Mouse (Mus musculus) kidney, adult 9 months (tissue): ENCODE data around the gene Fry.
A peak's percentile ranks its signal among the peaks of the same experiment; 100 is the strongest.

Experiments
- DNase-seq: peaks from one replicate; pipeline ENCODE4 v3.0.0; 2022

Fry gene

DNA sequence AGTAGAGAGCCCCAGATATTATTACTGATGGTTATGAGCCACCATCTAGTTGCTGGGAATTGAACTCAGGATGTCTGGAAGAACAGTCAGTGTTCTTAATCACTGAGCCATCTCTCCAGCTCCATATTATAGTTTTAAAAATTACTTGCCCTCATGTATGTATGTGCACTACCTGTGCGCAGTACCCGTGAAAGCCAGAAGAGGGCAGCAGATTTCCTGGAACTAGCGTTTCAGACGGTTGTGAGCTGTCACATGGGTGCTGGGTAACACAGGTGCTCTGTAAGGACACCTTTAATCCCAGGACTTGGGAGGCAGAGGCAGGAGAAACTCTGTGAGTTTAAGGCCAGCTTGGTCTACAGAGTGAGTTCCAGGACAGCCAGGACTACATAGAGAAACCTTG is 111.3 kb downstream of the Fry start:
- DNase-seq = no peak

DNA sequence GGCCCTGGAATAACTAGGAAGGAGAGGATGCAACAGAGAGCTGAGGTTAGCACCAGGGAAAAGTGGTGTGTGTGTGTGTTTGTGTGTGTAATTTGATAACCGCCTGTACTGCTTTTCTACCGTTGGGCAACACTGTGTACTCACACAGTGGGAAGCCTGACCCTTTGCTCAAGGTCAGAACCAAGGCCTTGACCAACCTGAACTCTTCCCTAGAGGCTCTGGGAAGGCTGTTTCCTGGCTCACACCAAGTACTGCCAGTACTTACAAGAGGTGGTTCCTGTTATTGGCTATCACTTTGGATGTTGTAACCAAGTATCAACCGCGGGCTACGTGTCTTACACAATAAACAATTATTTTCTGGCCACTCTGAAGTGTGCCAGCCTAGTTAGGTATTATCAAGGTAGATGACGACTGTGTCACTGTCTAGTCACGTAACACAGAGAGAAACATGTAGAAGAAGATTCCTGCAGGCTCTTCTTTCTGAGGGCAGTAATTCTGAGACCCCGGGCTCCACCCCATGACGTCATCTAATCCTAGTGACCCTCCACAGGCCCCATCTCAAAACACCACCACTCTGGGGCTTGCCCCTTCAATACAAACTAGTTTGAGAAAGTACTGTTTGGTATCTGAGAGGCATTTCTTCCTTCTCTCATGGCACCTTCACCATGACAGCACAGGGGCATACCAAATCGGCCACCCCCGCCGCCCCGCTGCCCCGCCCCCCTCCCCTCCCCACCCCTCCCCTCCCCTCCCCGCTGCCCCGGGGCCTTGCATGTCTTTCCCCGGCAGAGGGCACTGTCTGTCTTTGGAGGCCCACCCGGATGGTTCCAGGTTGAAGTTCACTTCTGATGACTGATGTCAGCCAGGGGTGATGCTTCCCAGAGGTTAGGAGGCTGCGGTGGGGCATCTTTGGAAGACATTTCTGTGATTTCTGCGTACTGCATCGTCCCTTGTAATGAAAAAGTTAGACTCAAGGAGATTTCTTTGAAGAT is 114.0 kb downstream of the Fry start:
- DNase-seq = peak; percentile 6

DNA sequence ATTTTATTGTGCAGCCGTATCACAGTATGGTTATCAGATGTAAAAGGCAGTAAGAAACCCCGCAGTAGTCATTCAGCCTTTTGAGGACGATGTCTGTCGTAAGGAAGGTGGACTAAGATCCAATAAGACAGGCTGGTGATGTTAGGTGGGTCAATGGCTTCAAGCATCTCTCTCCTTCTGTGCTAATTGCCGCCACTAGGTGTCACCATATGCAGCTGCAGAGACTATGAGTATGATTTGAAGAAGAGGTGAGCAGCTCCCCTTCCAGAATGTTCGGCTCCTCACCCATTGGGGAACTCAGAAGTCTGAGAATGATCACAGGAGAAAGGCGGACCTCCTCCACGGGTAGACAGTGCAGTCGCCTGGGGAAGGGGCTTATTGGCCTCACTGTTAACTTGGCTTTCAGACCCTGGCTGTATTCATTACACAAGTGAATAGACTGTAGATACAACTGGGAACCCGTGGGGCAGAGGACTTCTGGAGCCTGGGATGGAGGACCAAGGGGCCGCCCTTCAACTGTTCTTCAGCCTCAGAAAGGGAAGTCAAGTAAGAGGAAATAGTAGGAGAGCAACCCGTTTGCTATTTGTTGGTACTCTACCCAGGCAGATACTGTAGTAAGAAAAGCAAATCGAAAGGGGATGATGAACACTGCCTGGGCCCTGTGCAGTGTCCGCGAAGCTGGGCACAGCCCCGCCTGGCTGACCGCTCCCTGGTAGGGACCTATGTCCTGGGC is 114.9 kb downstream of the Fry start:
- peak; percentile 69 for DNase-seq

DNA sequence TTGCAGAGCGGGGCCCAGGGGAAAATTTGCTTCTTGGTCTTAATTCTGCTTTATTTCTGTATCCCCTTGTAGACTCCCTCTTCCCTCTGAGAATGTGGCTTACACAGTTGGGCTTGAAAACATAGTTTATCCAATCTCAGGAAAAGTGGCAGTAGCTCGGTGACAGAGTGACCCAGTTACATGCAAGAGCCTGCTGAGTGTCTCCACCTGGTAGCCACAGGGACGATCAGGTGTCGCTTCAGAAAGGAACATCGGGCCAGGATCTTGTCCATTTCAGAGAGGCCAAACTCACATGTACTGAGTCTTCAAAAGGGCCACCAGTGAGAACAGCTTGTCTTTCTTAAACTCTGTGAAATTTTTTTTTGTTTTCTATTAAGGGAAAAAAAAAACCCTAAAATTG is 117.5 kb downstream of the Fry start:
- no peak for DNase-seq

DNA sequence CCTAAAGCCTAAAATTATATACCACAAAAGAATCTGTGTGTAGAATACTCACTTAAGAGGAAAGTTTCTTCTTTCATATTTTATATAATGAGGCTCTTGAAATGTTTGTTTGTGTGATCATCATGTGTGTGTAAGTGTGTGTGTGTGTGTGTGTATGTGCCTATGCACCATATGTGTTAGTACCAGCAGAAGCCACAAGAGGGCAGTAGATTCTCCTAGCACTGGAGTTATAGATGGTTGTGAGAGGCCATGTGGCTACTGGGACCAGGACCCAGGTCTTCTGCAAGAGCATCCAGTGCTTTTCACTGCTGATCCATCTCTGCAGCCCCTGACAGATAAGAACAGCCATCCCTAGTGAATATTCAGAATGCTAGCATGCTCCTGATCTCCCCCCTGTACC is 118.2 kb downstream of the Fry start:
- no peak for DNase-seq

DNA sequence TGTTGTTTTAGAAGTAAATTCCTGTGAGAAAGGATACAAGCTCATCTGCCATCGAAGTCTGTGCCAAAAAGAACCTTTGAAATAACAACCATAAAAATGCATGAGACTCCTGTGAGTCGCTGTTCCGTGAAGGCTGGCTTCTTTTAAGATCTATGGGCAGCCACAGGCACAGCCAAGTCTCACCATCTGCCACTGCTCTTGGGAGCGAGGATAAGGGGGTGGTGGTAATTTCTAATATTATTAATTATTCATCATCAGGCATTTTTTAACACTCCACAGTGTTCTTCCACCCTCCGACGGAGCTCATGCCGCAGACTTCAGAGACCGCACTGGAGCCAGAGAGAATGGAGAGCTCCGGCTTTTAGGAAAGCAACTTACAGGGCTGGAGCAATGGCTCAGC is 123.2 kb downstream of the Fry start:
- DNase-seq = no peak

DNA sequence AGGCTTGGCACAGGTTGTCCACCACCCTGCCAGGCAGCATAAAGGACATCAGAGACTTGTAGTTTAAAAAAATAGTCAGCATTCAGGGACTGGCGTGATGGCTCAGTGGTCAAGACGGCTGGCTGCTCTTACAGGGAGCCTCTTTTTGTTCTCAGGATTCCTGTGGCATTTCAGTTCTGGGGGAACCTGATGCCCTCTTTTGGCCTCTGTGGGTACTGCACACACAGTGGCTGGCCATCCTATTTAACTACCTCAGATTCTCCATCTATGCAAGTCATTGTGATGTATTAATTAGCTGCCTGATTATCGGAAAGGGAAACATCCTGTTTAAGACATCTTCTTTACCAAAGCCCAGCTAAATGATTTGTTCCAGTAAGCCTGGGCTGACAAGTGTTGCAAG is 128.3 kb downstream of the Fry start:
- DNase-seq = no peak

DNA sequence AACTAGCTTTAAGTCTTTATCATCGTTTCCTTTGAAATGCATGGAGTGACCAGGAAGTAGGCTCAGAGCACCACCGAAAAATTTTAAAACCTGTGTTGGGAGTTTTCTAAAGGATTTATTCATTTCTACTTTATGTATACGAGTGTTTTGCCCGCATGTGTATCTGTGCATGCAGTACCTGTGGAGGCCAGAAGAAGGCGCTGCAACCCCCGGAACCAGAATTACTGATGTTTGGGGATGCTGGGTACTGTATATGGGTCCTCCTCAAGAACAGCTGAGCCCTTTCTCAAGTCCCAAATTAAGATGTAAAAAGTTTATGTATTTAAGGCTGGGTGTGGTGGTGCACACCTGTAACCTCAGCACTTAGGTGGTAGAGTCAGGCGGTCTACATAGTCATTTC is 139.3 kb downstream of the Fry start:
- no peak for DNase-seq

DNA sequence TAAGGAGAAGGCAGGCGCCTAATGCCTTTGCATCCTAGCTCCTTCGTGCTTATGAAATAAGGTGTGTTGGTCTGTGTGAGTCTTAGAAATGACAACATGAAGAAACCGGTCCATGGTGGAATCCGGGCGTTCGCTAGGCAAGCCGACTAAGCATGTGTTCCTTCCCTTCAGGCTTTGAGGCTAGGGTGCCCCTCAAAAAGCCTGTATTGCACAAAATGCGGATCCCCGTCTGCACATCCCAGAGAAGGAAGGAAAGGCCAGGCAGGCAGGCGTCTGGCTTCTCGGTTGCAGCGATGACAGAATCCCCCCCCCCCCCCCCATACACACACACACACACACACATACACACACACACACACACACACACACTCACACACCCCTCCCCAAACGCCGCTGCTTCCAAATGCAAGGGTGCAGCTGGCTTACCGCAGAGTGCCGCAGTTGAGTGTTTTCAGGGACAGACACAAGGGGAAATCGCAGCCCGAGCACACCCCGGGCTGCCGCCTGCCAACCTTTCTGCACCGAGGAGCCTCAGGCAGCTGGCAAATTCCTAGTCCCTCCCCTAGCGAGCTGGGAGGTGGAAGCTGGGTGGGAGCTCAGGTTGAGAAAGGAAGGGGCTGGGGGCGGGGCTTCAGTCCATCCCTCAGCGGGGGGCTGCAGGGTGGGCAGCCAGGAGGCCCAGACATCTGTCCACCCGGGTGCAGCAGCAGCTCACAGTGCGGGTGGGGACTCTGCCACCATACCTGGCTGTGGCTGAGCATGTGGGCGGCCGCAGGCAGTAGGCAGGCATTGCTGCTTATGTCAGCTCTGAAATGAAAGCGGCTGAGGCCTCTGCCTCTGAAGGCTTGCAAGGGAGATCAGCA is 141.0 kb downstream of the Fry start:
- peak; percentile 40 for DNase-seq

DNA sequence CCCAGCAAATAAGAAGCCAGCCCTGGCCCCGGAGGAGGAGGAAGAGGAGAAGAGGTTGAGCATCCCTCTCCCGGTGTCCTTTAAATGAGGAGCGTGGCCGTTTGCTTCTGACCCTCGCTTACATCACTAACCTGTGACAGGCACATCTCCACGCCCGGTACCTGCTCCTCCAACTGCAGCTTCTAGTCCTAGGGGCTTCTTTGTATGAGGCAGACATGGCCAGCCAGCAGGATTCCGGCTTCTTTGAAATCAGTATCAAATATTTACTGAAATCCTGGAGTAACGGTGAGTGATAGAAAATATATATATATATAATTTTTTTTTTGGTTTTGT is 141.6 kb downstream of the Fry start:
- DNase-seq = no peak

DNA sequence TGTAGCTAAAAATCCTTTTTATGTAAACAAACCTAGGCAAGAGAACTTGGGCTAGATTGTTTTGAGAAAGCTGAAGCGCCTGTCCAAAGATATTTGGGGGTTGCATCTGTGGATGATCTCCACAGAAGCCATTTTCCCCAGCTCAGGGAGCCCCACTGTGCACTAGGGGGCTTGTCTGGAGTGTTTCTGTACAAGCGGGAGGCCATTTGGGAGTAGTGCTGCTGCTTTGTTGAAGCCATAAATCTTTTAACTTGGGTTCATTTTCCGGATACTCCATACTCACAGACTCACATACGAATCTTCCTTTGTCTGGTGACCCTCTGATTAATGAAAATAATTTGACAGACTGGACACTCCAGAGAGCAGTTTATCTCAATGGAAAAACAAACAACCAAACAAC is 142.9 kb downstream of the Fry start:
- DNase-seq = no peak

DNA sequence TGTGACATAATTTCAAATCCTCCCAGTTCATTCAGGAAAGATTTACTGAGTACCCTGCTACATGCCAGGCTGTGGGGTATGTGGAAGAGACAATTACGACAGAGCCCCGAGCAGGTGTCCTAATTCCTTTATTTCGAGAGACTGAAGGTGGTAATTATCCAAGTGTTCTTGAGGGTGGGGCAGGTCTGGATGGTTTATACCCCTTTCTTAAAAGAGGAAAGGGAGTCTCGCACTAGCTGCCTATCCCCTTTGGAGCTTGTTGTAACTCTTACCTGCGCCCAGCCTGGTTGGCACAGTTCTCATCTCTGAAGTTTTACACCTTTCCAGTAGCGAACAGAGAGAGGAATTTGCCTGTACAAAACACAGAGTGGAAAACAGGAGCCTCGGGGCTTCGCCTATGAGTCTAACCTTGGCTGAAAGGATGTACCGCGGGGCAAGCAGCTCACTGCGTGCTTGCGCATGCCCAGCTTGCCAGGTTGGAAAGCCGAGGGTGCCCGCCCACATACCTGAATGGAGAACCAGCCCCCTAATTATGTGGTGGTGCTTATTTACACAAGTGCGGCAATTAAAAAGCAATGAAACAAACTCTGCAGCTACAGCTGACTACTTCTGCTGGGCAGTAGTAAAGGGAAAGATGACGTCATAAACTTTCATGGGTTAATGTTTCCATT is 143.7 kb downstream of the Fry start:
- peak; percentile 69 for DNase-seq

DNA sequence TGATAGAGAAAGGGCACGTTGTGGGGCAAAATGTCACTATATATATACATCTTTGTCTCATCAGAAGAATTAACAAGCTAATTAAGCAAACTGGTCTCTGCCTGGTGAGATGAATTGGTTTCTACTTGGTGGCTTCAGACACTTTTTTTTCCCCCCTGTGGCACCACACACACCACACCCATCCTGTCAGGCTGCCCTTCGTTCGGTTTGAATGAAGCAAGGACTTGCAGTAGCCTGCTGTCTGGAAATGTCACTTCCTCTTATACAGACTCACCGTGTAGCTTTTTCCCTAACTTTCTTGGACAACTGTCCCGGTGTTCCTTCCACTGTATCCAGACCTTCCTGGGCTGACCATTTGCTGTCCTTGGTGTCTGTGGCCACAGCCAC is 144.3 kb downstream of the Fry start:
- no peak for DNase-seq

DNA sequence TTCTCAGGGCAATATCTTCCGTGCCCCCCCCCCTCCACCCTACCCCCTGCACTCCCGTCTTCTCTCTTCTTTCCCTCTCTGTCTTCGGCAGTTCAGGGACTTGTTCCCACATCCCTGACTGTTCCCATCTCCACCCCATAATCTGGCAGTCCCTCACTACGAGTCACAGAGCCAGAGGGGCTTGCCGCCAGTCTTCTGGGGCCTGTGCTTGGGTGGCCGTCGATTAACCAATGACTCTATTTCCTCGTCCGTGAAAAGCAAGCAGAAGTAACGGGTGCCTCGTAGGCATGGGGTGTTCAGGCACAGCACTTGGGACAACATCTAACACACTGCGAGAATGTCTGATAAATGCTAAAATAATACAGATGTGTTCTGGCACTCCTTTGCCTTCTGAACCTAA is 144.7 kb downstream of the Fry start:
- DNase-seq = no peak

DNA sequence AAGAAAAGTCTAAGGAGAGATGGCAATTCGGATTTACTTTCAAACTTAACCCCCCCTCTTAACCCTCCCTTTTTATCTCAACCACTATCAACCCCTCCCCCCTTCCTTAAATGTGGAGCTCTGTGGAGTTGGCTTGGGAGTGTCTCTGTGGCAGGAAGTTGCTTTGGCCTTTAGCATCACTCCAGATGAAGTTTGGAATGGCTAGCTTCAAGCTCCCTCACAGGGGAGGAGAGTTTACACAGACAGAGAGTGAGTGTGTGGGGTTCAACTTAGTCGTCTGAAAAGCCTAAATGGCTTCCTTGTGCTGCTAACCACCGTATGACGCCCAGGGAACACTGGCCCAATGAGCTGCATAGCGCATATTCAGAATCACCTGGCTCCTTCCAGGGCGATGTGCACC is 145.2 kb downstream of the Fry start:
- no peak for DNase-seq

DNA sequence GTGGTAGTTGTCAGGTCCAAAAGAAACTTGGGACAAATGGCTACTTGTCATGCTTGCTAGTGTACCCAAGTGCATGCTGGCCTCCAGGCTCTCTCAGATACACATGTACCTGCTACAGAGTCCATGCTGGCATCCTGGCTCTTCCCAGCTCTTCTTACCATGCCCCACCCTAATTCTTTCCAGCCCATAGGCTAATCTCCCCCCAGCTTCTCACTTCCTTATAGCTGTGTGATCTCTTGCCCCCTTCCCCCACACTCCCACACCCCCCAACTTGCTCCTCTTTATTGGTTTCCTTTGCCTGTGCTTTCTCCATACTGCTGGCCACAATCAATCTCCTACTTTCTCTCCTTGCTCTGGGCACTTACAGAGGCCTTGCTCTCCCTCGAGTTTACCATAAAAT is 146.6 kb downstream of the Fry start:
- no peak for DNase-seq

DNA sequence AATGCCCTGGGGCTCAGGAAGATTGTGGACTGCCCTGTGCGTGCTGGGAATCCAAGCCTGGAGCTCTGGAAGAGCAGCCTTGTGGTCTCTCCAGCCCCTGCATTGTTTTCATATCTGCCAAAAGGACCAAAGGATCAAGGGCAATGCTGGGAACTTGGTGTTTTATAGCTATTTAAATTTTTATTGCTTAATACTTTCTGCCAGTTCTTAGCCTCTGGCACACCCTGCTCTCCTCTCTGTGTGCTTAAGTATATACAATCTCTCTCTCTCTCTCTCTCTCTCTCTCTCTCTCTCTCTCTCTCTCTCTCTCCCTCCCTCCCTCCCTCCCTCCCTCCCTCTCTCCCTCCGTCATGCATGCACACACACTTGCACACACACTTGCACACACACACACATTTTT is 147.5 kb downstream of the Fry start:
- no peak for DNase-seq

DNA sequence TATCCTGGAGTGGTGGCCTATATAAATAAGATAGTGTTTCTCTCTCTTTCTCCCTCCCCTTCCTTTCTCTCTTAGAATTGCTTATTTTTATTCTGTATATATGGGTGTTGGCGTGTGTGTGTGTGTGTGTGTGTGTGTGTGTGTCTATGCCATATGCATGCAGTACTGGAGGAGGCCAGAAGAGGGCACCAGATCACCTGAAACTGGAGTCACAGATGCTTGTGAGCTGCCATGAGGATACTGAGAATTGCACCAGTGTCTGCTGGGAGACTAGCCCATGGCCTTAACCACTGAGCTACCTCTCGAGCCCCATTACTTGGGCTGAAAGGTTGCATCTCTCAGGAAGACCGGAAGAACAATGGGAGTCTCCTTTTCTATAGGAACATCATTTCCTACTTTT is 149.8 kb downstream of the Fry start:
- no peak for DNase-seq

DNA sequence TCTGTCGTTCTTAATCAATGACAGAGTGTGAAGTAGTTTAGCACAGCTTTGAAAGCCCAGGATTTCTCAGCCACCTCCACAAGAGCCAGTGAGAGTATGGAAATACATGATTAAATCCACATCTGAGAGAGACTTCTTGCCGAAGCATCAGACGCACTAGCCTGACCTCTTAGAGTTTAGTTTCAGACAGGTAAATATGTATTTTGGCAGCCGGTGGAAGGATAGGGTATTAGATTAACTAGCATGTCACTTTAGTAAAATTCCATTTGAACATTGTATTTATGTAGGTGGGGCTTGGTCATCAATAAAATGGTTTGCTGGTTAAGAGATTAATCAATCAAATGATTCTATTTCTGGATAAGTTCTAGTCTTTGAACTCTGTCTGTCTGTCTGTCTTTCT is 152.0 kb downstream of the Fry start:
- no peak for DNase-seq

DNA sequence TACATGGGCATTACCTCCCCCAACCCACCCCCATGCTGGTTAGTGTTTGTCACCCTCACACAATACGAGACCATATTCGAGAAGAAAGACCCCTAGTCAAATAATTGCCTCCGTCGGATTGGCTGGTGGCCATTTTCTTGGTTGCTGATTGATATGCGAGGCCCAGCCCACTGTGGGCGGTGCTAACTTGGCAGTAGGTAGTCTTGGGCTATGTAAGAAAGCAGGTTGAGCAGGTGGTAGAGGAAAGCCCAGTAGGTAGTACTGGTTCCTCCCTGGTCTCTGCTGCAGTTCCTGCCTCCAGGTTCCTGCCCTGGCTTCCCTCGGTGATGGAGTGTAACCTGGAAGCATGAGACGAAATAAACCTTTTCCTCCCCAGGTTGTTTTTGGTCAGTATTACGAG is 153.7 kb downstream of the Fry start:
- DNase-seq = no peak

DNA sequence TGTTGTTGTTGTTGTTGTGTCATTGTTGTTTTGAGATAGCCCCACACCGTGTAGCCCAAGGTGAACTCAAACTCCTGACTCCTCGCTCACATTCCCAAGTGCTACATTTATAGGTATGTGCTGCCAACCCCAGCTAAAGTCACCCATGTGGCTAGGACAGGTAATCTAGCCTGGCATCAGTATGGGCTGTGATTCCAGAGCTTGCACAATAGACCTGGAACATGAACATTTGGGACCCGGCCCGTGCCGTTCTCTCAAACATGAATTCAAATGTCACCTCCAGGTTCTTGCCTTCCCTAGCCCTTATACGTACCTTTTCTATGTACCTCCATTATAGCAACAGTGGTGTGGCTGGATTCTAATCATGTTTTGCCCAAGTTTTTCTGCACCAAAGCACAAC is 156.9 kb downstream of the Fry start:
- no peak for DNase-seq

DNA sequence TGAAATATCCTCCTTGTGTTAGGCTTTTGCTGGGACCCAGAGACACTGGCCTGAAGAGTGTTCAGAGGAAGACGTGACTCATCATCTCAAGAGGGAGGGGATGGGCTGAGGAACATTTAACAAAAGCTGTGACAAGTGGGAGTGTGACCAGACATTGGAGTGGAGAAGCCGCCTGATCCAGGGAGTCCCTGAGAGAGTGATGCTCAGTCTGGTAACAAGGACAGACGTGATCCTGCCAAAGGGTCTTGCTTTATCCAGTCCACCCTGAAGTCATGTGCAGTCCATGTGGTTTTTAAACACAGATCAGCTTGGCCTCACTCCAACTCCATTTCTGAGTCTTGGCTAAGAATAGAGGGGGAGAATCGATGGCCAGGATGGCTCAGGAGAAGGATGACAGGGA is 158.2 kb downstream of the Fry start:
- no peak for DNase-seq

DNA sequence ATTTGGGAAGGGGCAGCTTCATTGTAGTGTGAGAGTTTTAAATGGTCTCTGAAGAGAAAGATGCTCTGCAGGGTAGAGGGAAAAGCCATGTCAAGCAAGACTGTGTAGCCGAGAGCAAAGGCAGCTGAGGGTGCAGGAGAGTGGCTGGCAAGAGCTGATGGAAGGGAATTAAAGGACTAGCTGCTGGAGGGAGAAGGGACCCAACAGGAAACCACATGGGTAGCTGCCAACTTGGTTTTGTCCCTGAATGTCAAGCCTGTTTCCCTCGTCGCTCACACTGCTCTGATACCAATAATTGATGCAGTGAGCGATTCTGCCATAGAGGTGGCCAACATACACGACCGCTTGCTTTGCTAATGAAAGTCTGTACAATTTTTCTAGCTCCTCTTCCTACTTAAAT is 160.9 kb downstream of the Fry start:
- DNase-seq = no peak
